Mouse (Mus musculus) heart, postnatal 36 days (tissue): ENCODE measurements around the gene Psmd1. TPM values are rescaled to one million over a fixed set of nuclear protein-coding genes. Genes with fewer than 3 reads are reported as not detected.

Experiments used
- DNase-seq, 2 experiments: peaks; one replicate each; pipeline ENCODE4 v3.0.0; 2021 to 2022
- intact Hi-C: fragments of 180-260 bp; cut with DNase I; formaldehyde crosslinking; loops from one replicate; pipeline ENCODE4 v1.15.1; 2025
- total RNA-seq, 2 experiments: library from RNA; stranded (reverse); gene quantifications; 2 replicates each; pipeline ENCODE4 v1.2.3; 2021

Gene Psmd1
- total RNA-seq, 2 experiments from 2014 or later = 104 to 110 TPM

DNA sequence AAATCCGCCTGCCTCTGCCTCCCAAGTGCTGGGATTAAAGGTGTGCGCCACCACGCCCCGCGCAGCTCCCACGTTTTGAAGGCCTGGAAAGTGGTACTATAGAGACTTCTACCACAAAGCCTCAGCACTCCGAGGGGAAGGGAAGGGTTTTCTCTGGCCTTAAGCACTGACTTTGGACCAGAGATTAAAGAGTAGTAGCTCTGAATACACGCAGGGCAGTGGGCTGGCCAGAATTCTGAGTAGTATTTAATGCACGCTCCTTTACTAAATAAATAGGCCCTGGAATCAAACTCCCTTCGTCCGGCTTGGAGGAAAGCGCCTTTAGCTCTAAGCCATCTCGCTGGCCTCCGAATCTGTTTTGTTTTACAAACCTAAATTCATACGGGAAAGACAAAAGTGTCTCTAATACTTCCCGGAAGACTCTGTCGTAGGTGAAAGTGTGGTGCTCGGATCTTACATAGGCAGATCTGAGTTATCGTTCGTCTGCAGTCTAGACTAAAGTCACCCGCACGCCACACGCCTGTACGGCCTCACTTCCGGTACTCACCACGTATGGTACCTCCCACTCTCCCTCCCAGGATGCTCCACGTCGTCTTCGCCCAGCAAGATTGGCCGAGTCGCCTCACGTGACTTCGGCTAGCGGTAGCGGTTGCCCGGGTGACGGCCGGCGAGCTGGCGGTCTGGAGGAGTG, 90.1 kb downstream of the Psmd1 start, which contains the start of gene Armc9:
Armc9 (plus strand) TSS at position 648 of the 691 bp plus-strand sequence.
- intact Hi-C loops = loop anchor here (5.0 kb wide), 1 partner anchor 92 kb away; the partner anchor contains the start of gene Psmd1
- DNase-seq = peak; percentile 90 to 91

DNA sequence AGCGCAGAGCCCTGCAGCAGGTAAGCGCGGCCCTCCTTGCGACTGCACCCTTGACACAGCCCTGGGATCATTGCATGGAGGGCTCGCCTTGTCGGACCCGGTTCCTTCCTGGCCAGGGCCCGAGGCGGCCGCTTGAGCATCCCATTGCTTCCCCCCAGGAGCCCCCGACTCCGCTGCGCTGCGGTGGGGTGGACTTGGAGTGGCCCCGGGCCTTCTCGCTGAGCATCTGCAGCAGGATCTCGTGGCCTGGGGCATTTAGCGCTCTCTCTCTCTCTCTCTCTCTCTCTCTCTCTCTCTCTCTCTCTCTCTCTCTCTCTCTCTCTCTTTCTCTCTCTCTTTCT, 90.6 kb downstream of the Psmd1 start:
- intact Hi-C loops = loop anchor here (5.0 kb wide), 1 partner anchor 92 kb away; the partner anchor contains the start of gene Psmd1

DNA sequence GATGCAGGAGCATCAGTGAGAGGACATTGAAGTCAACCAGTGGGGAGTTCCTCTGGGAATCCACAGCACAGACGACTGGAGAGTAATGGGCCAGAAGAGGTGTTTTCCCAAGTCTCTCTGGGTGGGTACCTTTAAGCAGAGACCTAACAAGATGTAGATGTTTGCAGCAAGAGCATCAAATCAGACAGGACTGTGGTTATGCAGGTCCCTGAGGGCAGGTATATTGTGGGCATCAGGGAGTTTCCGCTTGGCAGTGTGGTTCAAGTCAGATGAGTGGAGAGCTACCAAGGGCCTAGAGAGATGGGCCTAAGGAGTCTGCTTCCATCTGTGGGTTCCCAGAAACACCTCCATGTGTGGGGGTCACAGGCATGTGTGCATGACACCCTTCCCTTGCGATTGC, 91.9 kb downstream of the Psmd1 start:
- no peak for DNase-seq
- intact Hi-C loops = no loop called here

More for the DNA sequence above, 90.6 kb downstream of the Psmd1 start:
- DNase-seq = no peak

DNA sequence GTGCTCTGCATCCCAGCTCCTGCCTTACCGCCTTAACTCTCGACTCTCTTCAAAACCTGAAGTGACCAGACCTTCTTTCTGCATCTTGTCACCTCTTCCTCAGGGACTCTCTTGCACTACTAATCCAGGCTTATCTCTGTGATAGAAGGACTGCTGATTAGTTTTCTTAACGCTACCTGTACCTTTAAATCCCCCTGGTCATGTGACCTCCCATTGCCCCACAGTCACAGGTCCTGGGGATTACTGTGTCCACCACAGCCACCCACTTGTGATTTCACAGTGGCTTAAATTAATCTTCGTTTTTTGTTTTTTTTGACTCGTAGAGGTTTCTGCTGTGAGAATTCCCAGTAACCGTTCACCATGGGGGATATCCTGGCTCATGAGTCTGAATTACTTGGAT, 92.4 kb downstream of the Psmd1 start:
- intact Hi-C loops = no loop called here
- DNase-seq = no peak

DNA sequence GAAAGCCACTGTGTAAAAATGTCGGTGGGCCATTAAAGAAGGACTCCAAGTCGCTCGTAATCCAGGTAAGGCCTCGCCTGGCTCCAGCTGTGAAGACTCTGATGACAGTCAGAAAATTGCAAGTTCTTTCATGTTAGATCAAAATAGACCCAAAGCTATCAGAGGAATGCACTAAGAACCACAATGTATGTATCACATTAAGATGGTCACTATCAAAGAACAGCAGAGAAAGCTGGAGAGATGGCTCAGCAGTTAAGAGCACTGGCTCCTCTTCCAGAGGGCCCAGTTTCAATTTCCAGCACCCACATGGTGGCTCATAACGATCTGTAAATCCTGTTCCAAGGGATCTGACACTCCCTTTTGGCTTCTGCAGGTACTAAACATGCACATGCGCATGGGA, 95.9 kb downstream of the Psmd1 start:
- intact Hi-C loops = no loop called here
- DNase-seq = no peak

DNA sequence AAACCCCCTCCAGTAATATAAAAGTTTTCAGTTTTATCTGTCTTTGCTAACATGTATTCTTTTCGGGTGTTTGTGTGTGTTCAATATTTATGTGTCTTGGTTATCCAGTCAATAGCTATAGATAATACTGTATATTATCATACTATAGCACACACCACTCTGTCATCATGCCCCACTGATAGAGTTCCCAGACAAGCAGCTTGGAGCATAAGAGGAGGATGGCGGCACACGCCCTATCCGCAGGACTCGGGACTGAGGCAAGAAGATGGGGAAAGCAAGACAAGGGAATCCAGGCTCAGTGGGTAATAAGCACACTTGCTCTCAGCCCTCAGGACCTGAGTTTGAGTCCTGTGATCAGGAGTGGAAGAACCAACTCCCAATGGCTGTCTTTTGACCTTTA, 96.3 kb downstream of the Psmd1 start:
- no peak for DNase-seq
- intact Hi-C loops = no loop called here

DNA sequence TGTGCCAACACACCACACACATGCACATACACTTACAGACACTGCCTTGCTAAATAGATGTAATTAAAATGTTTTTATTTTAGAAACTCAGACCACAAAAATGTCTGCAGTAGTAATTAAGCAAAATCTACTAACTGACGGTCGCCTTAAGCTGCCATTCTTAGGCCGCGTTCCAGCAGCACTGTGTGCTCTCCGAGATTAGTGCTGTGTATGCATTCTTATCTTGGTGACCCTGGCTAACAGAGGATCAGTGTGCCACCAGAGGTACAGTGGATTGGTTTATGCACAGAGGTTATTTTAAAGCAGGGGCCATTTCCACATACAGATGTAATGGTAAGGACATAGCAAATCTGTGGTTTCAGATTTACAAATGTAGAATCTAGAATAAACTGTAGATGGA, 96.9 kb downstream of the Psmd1 start:
- DNase-seq = no peak
- intact Hi-C loops = no loop called here

DNA sequence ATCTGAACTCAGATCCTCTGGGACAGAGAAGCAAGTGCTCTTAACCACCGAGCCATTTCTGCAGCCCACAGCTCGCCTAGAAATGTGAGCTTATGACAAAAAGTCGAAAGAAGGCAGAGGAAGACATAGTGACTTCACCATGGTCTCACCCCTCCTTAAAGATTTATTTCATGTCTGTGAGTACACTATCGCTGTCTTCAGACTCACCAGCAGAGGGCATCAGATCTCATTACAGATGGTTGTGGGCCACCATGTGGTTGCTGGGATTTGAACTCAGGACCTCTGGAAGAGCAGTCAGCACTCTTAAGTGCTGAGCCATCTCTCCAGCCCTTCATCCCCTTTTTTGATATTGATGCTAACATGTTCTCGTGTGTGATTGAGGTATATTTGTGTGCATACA, 110.4 kb downstream of the Psmd1 start:
- intact Hi-C loops = no loop called here
- DNase-seq = no peak

DNA sequence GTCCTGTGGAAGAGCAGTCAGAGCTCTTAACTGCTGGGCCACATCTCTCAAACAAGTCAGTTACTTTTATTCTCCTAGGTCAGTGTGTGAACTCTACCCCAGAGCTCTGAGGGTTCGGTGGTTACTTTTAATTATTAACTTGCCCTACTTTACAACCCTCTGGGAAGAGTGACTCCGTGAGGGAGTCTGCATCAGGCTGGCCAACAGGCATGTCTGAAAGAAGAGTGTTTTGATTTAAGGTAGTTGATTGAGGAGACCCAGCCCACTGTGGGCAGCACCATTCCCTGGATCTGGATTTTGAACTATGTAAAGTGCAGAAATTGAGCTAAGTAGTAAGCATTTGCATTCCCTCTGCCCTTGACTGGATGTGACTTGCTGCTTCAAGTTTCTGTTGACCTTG, 111.9 kb downstream of the Psmd1 start:
- intact Hi-C loops = no loop called here
- DNase-seq = no peak

DNA sequence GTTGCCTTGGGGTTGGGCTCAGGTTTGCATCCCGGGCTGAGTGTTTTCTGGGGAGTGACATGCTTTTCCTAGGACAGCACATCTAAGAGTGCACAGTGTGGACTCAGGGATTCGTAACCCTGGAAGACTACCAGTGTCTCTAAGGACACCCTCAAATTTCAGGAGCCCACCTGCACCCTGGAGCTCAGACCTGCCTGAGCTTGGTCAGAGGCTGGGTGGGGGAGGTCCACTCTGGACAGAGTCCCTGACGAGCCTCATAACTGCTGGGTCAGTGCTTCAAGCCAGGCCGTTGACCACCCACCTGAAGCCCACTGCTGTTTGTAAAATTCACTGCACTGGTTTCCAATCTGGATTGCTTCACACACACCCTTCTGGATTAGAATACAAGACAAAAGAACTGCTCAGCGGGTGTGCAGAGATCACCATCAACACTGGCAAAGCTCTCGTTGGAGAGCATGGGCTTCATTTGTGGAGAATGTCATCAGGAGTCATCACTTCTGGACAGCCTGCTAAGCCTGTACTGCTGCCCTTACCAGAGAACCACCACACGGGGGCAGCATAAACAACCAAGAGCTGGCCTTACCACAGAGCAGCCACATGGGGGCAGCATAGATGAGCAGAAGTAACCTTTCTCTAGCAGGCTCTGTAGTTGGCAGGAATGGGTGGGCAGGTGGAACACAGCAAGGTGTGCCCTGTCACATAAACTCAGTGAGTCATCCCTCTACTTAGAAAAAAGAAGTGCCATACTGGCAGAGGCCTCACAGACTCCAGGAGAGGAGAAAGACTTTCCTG, 114.5 kb downstream of the Psmd1 start:
- peak; percentile 75 to 79 for DNase-seq
- intact Hi-C loops = loop anchor here (1.0 kb wide), 1 partner anchor 161 kb away; no protein-coding TSS in a partner anchor

DNA sequence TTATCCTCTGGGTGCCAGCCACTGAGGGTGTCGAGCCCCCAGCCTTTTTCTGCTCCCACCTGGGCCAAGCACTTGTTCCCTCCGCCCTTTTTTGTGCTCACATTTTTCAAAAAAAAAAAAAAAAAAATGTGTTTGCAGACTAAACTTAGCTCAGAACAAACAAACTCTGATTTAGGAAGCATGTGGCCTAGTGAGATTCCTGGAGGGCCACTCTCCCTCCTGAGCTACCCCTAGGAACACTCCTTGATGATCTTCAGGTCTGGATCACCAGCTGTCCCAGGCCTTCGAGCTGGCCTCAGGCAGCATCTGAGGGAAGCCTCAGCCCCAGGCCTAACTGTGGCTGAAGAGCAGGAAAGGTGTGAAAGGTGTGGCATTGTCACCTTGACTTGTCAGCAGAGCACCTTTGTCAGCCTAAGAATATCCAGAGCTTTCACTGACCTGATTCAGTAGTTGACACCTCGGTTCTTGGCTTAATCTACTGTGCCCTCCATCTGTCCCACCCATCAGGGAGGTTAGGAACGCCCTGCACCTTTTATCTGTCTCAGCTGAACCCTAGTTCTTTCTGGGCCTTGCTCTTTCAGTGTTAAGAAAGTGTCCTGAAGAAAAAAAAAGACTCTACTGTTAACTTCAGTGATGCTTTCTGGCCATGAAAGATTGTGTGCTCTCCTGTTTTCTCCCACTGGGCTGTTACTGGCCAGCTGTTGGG, 118.0 kb downstream of the Psmd1 start:
- no peak for DNase-seq
- intact Hi-C loops = no loop called here

DNA sequence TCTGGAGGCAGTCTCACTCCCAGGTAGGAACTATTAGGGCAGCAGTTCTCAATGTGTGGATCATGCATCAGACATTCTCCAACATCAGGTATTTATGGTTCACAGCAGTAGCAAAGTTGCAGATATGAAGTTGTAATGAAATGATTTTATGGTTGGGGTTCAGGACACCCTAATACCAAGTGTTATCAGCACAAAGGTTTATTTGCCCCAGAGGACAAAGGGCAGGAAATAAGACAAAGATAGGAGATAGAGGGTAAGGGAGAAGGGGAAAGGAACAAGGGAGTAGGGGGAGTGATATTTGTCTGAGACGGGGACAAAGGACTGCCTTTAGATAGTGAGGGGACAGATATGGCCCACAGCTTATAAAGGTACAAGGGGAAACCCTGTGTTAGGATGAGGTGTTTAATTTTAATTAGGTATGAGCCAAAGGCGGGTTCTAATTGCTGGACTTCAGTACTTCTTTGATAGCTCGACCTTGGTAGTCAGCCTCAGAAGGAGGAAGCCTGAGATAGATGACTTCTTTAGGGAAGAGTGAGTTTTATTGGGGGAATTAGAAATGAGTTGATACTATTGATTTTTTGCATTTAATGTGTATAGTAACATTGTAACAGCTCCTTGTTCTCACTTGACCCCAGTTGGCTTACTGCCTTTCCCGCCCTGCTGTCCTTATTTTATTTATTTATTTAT, 119.5 kb downstream of the Psmd1 start:
- DNase-seq = no peak
- intact Hi-C loops = no loop called here

DNA sequence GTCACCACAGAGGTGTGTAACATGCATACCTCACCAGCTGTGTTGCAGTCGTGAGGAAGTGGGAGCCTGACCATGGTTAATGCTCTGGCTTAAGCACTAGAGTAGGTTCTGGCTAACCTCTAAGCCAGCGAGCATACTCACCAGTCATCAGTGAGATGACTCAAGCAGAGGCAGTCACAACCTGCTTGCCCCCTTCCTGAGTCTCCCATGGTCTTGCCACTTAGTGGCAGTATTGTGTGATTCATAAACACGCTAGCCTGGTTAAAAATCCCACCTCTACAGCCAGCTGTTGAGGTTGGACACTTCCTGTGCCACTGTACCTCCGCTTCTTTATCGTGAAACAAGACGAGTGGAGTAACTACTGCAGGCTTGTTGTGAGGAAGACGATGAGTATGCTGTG, 122.6 kb downstream of the Psmd1 start:
- intact Hi-C loops = no loop called here
- DNase-seq = no peak

DNA sequence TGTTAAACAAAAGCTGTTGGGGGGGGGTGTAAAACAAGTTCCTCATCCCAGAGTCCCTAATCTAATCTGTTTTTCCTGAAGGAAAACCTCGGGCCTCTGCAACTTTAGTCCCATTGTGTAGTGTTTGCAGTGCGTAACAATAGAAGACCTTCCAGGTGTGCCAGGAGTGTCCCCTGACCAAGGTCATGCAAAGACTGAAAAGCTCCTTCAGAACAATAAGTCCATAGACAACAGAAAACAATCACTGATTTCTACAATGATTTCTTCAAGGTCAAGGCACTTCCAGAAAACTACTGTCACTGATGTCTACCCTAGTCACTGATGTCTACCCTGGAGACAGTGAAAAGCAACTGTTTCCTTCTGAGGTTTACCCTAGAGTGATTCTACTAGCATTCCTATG, 123.7 kb downstream of the Psmd1 start:
- intact Hi-C loops = no loop called here
- no peak for DNase-seq

DNA sequence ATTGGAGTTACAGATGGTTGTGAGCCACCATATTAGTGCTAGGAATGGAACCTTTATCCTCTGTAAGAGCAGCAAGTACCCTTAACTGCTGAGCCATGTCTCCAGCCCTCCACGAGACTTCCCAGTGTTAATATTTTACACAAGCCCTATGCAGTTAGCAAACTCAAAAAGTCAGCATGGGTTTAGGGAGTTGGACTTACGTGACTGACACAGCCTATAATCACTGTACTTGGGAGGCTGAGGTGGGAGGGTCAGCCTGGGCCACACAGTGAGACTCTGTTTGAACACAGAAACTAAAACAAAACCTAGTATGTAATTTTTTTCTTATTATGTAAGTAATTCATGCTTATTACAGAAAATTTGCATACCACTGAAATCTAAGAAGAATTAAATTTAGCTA, 124.1 kb downstream of the Psmd1 start:
- DNase-seq = no peak
- intact Hi-C loops = no loop called here

Other genes starting within 250 kb of the Psmd1 start
- 10 to 100 TPM; 61.5 to 66.5 TPM for gene Itm2c, start 170.1 kb upstream of the Psmd1 start, total RNA-seq
- not detected for gene 4933407L21Rik, start 135.9 kb upstream of the Psmd1 start, total RNA-seq
- not detected for gene Gpr55, start 103.4 kb upstream of the Psmd1 start, total RNA-seq
- gene Spata3, start 47.6 kb upstream of the Psmd1 start, total RNA-seq = not detected
- gene 2810459M11Rik, start 18.5 kb upstream of the Psmd1 start, total RNA-seq = not detected
- under 1 TPM; 0.19 TPM for gene Htr2b, start 47.6 kb downstream of the Psmd1 start, total RNA-seq
- gene Gm21972, start 69.2 kb downstream of the Psmd1 start, total RNA-seq = 1 to 10 TPM; 1.0 to 2.2 TPM
- gene Armc9, start 90.4 kb downstream of the Psmd1 start, total RNA-seq = 1 to 10 TPM; 3.5 to 3.7 TPM
- gene B3gnt7, start 238.4 kb downstream of the Psmd1 start, total RNA-seq = under 1 TPM; 0.30 to 0.42 TPM